Mouse (Mus musculus): ENCODE data around the gene Tcirg1. TPM values are rescaled to one million over a fixed set of nuclear protein-coding genes. Genes with fewer than 3 reads are reported as not detected.

The Tcirg1 gene
- 20.3 and 29.0 TPM in 2 replicates for polyA plus RNA-seq (2015; fragmentation: Nextera tagmentation; extraction: Ambion mirVana)

DNA sequence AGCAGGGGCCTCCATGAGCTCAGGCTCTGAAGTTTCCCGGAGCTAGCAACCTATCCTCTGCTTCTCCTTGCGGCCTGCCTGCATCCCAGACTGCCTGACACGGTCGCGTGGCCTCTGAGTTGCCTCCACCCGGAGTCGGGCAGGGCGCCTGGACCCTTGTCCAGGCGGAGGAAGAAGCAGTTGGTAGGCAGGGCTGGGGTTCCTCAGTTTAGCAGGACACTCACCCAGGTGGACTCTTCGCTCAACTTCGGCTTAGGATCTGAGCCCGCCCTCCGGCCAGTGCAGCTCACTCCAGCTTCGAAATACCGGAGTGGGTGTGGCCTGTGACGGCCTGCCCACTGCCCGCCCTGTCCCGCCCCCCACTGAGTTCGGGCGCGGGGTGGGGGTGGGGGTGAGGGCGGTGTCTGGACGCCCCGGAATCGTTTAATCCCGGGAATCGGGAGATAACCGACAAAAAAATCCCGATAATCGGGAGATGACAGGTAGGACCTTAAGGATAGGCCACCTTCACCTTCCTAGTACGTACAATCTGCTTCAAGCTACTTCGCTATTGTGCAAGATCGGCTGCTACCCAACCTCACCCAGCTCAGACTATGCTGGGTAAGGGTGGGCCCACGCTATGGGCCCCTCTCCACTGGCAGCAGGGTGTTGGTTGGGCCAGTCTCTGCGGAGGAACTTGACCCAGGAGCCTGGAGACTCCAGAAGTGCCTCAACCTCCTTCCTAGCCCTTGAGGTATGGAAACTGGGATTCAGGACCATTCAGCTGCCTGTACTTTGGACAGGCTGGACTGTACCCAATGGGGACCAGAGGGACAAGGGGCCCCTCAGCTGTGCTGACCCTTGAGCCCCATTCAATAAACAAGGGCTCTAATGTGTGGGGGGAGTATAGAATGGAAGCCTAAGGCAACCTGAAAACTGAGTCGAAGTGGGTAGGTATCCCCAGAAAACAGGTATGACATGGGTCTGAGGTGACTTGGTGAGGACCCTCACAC, at the start of gene Tcirg1:
TSS of gene Tcirg1 (minus strand) at position 339 of the 992 bp plus-strand sequence.
- H3K9me3 ChIP-seq (replicated peaks), result no peaks in the 10 kb centered on the region
- H3K4me2 ChIP-seq, result peak within 1 kb of the TSS; percentile 83
- no peaks in the 10 kb centered on the region for H3K27me3 ChIP-seq (replicated peaks)
- peaks cover 38% of the 10 kb centered on the region for H3K4me1 ChIP-seq
- peak; percentile 75 for ATAC-seq (ENCODE audit: low FRiP score)
- H3K27ac ChIP-seq (replicated peaks), result peak within 1 kb of the TSS; percentile 63
- H3K36me3 ChIP-seq, result peaks cover 29% of the 10 kb centered on the region
- WGBS, result 7% methylated on average over 36 of the region's 36 CpGs
- peak within 1 kb of the TSS; percentile 49 for H3K4me3 ChIP-seq (replicated peaks)
- H3K9ac ChIP-seq (replicated peaks), result peak within 1 kb of the TSS; percentile 44

DNA sequence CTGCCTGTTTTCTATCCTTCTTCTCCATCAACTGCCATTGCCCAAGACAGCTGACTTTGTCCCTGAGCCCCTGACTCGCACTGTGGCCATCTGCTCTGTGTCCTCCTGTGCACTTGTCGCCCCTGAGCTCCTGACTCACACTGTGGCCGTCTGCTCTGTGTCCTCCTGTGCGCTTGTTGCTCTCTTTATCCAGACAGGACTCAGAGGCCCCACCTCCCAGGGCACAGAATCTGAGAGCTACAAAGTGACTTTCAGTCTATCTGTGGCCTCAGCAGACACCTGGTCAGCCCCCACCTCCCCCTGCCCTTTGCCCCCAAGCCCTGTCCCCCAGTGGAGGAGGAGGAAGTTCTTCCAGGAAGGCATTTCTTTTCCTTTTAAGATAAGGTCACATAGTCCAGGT, 48.9 kb upstream of the Tcirg1 start:
- Histone ChIP-seq H3K9me3 (replicated peaks) (no peaks in the 10 kb centered on the region), H3K4me1 (no peaks in the 10 kb centered on the region), H3K4me2 (no peak overlapping the region), H3K27ac (replicated peaks) (no peak overlapping the region), H3K27me3 (replicated peaks) (no peaks in the 10 kb centered on the region), H3K4me3 (replicated peaks) (no peak overlapping the region), H3K9ac (replicated peaks) (no peak overlapping the region), H3K36me3 (no peaks in the 10 kb centered on the region)
- no peak for ATAC-seq (ENCODE audit: low FRiP score)
- 64% methylated on average over 4 of the region's 4 CpGs for WGBS

DNA sequence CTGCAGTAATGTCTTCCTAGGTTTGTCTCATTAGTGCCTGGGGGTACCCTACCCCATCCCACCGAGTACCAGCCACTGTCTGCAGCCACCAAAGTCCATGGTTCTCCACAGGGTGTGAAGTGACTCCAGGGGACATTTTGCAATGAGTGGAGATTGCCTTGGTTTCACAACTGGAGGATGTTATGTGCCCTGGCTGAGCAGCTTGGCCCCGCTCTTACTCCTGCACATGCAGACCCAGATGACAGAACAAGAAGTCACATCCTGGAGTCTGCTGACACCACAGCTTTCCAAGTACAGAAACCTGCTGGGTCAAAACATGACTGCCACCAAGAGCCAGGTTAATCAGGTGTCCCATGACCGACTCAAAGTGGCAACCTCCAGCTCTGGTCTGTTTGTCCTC, 48.1 kb upstream of the Tcirg1 start:
- Histone ChIP-seq H3K4me1 (no peaks in the 10 kb centered on the region), H3K27me3 (replicated peaks) (no peaks in the 10 kb centered on the region), H3K4me3 (replicated peaks) (no peak overlapping the region), H3K27ac (replicated peaks) (no peak overlapping the region), H3K9me3 (replicated peaks) (no peaks in the 10 kb centered on the region), H3K4me2 (no peak overlapping the region), H3K36me3 (no peaks in the 10 kb centered on the region), H3K9ac (replicated peaks) (no peak overlapping the region)
- no peak for ATAC-seq (ENCODE audit: low FRiP score)
- WGBS, result 89% methylated on average over 3 of the region's 3 CpGs

DNA sequence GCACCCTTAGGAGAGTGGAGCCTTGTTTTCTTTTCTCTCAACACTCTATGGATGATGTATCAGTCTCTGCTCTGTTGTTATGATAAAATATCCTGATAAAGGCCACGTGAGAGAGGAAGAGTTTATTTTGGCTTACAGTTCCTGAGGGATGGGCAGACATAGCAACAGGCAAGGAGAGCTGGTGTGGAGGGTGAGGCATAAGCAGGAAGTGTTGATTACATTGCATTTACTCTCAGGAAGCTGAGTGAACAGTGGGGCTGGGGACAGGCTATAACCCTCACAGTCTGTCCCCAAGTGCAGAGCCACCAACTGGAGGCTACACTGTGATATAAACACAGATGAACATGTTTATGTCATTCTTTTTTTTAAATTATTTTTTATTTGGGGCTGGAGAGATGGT, 45.2 kb upstream of the Tcirg1 start:
- H3K27ac ChIP-seq (replicated peaks), result no peak overlapping the region
- no peaks in the 10 kb centered on the region for H3K27me3 ChIP-seq (replicated peaks)
- no peaks in the 10 kb centered on the region for H3K9me3 ChIP-seq (replicated peaks)
- no peaks in the 10 kb centered on the region for H3K4me1 ChIP-seq
- no peak for ATAC-seq (ENCODE audit: low FRiP score)
- H3K4me3 ChIP-seq (replicated peaks), result no peak overlapping the region
- H3K36me3 ChIP-seq, result no peaks in the 10 kb centered on the region
- no peak overlapping the region for H3K4me2 ChIP-seq
- WGBS, result 60% methylated on average over 1 of the region's 1 CpGs
- no peak overlapping the region for H3K9ac ChIP-seq (replicated peaks)

DNA sequence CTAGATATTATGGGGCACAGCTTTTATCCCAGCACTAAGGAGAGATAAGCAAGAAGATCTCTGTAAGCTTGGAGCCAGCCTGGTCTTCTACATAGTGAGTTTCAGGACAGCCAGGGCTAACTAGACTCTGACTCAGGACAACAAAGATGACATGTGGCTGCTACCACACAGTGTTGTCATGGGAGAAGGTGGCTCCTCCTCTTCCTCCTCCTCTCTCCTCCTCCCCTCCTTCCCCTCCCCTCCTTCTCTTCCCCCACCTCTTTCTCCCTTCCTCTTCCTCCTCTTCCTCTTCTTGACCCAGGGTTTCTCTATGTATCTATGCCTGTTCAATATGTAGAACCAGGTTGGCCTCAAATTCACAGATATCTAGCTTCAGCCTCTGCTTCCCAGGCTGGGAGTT, 44.5 kb upstream of the Tcirg1 start:
- Histone ChIP-seq H3K9ac (replicated peaks) (no peak overlapping the region), H3K36me3 (no peaks in the 10 kb centered on the region), H3K9me3 (replicated peaks) (no peaks in the 10 kb centered on the region), H3K4me2 (no peak overlapping the region), H3K27me3 (replicated peaks) (no peaks in the 10 kb centered on the region), H3K4me3 (replicated peaks) (no peak overlapping the region), H3K27ac (replicated peaks) (no peak overlapping the region), H3K4me1 (no peaks in the 10 kb centered on the region)
- ATAC-seq (ENCODE audit: low FRiP score), result no peak

DNA sequence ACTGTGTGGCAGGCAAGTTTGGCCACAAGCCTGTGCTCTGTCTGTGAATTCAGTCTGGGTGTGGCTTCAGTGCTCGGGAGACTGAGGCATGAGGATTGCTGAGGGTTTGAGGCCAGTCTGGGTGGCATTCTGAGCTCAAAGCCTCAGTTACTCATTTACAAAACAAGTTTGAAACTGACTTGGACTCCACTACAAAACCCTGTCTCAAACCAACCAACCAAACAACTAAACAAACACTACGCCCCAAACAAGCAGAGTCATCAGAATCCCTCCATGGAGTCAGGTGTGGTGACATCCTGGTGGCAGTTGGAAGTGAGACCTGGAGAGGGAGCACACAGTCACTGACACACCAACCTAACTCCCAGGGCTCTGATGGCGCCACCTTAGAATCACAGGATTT, 43.4 kb upstream of the Tcirg1 start:
- Histone ChIP-seq H3K27me3 (replicated peaks) (no peaks in the 10 kb centered on the region), H3K4me2 (no peak overlapping the region), H3K9me3 (replicated peaks) (no peaks in the 10 kb centered on the region), H3K36me3 (no peaks in the 10 kb centered on the region), H3K27ac (replicated peaks) (no peak overlapping the region), H3K4me1 (no peaks in the 10 kb centered on the region), H3K4me3 (replicated peaks) (no peak overlapping the region), H3K9ac (replicated peaks) (no peak overlapping the region)
- 81% methylated on average over 3 of the region's 3 CpGs for WGBS
- no peak for ATAC-seq (ENCODE audit: low FRiP score)

DNA sequence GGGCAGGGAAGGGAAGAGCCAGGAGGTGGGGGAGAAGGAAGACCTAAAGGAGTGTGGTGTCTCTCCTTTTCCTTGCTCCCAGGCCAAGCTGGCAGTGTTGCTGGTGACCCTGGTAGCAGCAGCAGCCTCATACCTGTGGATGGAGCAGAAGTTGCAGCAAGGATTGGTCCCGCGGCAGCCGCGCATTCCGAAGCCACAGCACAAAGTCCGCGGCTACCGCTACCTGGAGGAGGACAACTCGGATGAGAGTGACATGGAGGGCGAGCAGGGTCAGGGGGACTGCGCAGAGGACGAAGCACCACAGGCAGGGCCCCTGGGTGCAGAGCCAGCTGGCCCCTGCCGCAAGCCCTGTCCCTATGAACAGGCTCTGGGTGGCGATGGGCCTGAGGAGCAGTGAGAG, 41.6 kb upstream of the Tcirg1 start:
- Histone ChIP-seq H3K9ac (replicated peaks) (no peak overlapping the region), H3K4me2 (no peak overlapping the region), H3K4me3 (replicated peaks) (no peak overlapping the region), H3K27ac (replicated peaks) (no peak overlapping the region), H3K27me3 (replicated peaks) (peaks cover 7% of the 10 kb centered on the region; the same call in 1 of the 2 replicates), H3K4me1 (no peaks in the 10 kb centered on the region), H3K9me3 (replicated peaks) (no peaks in the 10 kb centered on the region), H3K36me3 (no peaks in the 10 kb centered on the region)
- no peak for ATAC-seq (ENCODE audit: low FRiP score)
- 69% methylated on average over 14 of the region's 14 CpGs for WGBS

DNA sequence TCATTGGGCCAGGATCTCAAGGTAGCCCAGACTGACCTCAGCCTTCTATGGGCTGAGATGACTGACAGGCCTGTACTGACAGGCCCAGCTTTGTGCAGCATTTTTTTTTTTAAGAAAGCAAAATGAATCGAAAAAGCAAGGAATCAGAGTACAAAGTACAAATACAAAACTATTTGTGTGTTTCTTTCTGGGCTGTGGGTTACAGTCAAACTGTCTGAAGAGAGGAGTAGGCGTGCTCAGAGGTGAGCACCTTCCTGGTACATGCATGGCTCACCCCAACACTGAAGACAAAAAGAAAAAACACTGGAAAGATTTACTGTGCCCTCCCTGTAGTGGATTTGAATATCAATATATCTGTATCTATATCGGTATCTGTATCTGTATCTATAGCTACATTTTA, 40.9 kb upstream of the Tcirg1 start:
- WGBS, result 84% methylated on average over 3 of the region's 3 CpGs
- Histone ChIP-seq H3K9me3 (replicated peaks) (no peaks in the 10 kb centered on the region), H3K4me3 (replicated peaks) (no peak overlapping the region), H3K9ac (replicated peaks) (no peak overlapping the region), H3K27me3 (replicated peaks) (peaks cover 11% of the 10 kb centered on the region; the same call in 1 of the 2 replicates), H3K27ac (replicated peaks) (no peak overlapping the region), H3K4me2 (no peak overlapping the region), H3K36me3 (no peaks in the 10 kb centered on the region), H3K4me1 (no peaks in the 10 kb centered on the region)
- no peak for ATAC-seq (ENCODE audit: low FRiP score)

DNA sequence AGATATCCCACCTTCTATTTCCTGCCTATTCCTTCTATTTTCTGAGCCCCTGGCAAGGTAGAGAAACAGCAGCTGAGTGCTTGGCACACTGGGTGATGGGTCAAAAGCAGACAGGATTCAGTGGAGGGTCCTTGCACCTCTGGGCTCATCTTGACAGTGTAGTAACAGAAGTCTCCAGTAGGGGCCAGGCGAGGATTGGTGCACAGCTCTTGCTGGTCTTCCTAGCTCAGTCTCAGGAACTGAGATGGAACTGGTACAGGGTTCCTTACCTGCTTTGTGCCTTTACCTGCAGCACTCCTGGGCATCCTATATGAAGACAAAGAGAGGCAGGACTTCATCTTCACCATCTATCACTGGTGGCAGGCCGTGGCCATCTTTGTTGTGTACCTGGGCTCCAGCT, 39.8 kb upstream of the Tcirg1 start:
- no peak overlapping the region for H3K9ac ChIP-seq (replicated peaks)
- H3K4me3 ChIP-seq (replicated peaks), result no peak overlapping the region
- H3K27ac ChIP-seq (replicated peaks), result no peak overlapping the region
- H3K36me3 ChIP-seq, result no peaks in the 10 kb centered on the region
- no peak overlapping the region for H3K4me2 ChIP-seq
- H3K27me3 ChIP-seq (replicated peaks), result peaks cover 11% of the 10 kb centered on the region; the same call in 1 of the 2 replicates
- ATAC-seq (ENCODE audit: low FRiP score), result peak; percentile 63
- 19% methylated on average over 2 of the region's 2 CpGs for WGBS
- no peaks in the 10 kb centered on the region for H3K9me3 ChIP-seq (replicated peaks)
- H3K4me1 ChIP-seq, result no peaks in the 10 kb centered on the region

DNA sequence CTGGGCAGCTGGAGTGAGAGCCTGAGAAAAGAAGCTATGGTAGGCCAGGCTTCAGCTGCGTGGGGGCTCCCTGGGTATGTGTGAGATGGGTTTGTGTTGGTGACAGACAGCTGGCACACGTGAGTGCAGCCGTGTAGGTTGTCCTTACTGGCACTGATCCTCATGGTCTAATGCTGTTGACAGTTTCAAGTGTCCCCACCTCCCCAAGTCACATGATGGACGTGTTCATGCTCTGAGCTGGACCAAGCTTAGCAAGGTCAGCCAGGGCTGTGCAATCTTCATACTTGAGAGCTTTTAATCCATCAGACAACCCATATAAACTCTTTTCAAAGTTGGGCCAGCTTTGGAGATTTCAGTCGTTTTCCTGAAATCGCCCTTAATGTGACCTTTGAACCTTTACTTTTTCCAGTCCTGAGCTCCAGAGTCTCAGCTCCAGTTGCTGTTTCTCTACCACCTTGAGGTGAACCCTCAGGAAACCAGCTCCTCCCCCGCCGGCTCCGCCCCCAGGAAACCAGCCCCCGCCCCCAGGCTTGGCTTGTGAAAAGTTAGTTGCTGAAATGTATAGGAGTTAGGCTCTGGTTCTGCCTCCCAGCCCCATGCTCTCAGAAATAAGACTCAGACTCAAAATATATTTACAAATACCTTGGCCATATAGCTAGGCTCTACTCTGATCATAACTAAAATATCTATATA, 39.1 kb upstream of the Tcirg1 start:
- 39% methylated on average over 10 of the region's 10 CpGs for WGBS
- Histone ChIP-seq H3K36me3 (no peaks in the 10 kb centered on the region), H3K9me3 (replicated peaks) (no peaks in the 10 kb centered on the region), H3K27ac (replicated peaks) (no peak overlapping the region), H3K4me1 (no peaks in the 10 kb centered on the region), H3K4me2 (no peak overlapping the region), H3K27me3 (replicated peaks) (peaks cover 11% of the 10 kb centered on the region; the same call in 1 of the 2 replicates), H3K4me3 (replicated peaks) (no peak overlapping the region), H3K9ac (replicated peaks) (no peak overlapping the region)
- no peak for ATAC-seq (ENCODE audit: low FRiP score)

DNA sequence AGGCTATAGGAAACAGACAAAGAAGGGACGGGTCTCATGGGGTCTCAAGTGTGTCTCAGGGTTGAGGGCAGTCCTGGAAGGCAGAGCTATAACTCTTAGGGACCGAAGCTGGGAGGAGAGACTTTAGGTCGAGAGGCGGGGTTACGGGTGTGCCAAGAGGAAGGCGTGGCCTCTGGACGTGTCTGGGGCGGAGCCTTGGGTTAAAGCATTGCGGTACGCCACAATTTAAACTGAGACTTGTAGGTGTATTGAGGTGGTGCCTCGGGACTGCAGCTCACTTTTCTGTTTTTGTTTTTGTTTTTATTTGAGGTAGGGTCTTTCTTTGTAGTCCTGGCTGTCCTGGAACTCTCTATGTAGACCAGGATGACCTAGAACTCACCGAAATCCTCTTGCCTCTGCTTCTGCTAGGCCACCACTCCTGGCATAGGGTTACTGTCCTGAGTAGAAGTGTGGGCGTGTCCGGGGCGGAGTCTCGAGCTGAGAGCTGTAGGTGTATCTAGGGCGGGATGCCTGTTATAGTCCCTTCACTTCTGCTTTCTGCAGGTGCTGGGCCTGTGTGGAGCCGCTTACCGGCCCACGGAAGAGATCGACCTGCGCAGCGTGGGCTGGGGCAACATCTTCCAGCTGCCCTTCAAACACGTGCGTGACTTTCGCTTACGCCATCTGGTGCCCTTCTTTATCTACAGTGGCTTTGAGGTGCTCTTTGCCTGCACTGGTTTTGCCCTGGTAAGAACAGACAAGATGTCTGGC, 36.2 kb upstream of the Tcirg1 start:
- 23% methylated on average over 27 of the region's 27 CpGs for WGBS
- no peak overlapping the region for H3K9ac ChIP-seq (replicated peaks)
- H3K4me2 ChIP-seq, result peak overlapping the region; percentile 26; the same call in 1 of the 2 replicates
- no peaks in the 10 kb centered on the region for H3K9me3 ChIP-seq (replicated peaks)
- peaks cover 11% of the 10 kb centered on the region; the same call in 1 of the 2 replicates for H3K27me3 ChIP-seq (replicated peaks)
- no peak overlapping the region for H3K27ac ChIP-seq (replicated peaks)
- no peak for ATAC-seq (ENCODE audit: low FRiP score)
- no peaks in the 10 kb centered on the region for H3K4me1 ChIP-seq
- H3K4me3 ChIP-seq (replicated peaks), result no peak overlapping the region
- H3K36me3 ChIP-seq, result no peaks in the 10 kb centered on the region
